In the genomic region with DNA sequence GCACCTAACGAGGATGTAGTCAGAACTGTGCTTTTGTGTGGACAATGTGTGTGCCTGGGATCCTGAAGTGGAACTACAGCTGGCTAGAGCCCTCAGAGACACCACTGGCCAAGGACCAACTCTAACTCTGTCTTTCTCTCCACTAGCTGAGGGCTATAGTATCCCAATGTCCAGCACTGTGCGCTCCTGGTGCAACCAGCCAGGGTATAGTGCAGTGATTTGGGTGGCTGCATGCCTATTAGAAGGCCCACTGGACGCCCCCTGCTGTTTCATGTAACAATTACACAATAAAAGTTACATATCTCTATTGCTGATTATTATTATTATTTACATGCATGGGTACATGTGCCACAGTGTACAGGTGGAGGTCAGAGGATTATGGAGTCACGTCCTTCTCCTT, we compare ENCODE assay signal across 8 mouse cellular contexts. TPM values are rescaled to one million over a fixed set of nuclear protein-coding genes. Genes with fewer than 3 reads are reported as not detected.
DNase-seq lines count a peak whose midpoint lies in the region; ATAC-seq and TF ChIP-seq lines count a peak whose summit lies in the region.
"Had no signal": no experiment of that assay in that cellular context is flagged by ENCODE, and none has a peak within 500 bp of the region (broad histone marks: within the 10 kb centered on the region; RNA-seq: fewer than 3 reads in every experiment).

No protein-coding gene starts in this region.

- peaks cover 19% of the 10 kb centered on the region for H3K79me2 ChIP-seq in CH12.LX (replicated peaks; ENCODE audit: control insufficient read depth, extremely low read depth, insufficient read depth, poor library complexity, severe bottlenecking)

- peaks cover 0 to 17% of the 10 kb centered on the region in 2 experiments for H3K36me3 ChIP-seq in CH12.LX (replicated peaks in 1 of 2; ENCODE audit: control insufficient read depth in 1 of 2, insufficient read depth in 1 of 2, low read length in 1 of 2)

- peaks cover 16 to 34% of the 10 kb centered on the region in 2 experiments for H3K4me1 ChIP-seq in CH12.LX (ENCODE audit: control insufficient read depth in 1 of 2, insufficient read depth in 2 of 2)

- H3K4me2 ChIP-seq in CH12.LX (ENCODE audit: insufficient read depth, low read depth, poor library complexity, severe bottlenecking), result no peak overlapping the region

- H3K9me3 ChIP-seq in CH12.LX (replicated peaks; ENCODE audit: low read length), result peaks cover 9% of the 10 kb centered on the region

- peak; percentile 79 for TF ChIP-seq CTCF in layer of hippocampus, adult 2 months (conservative IDR thresholded peaks at IDR 0.05)
- peak; percentile 55 to 75 for TF ChIP-seq CTCF in CH12.LX (conservative IDR thresholded peaks at IDR 0.05 in 1 of 2, IDR thresholded peaks at IDR 0.05 in 1 of 2; ENCODE audit: low read depth in 2 of 2, low read length in 2 of 2)

- no peak for TF ChIP-seq EP300 in CH12.LX (IDR thresholded peaks at IDR 0.05; ENCODE audit: low read length)

- intact Hi-C loops in heart, postnatal 10 days (cut with DNase I), result loop anchor here (1.0 kb wide), 2 partner anchors 71 to 128 kb away; no protein-coding TSS in a partner anchor

- dilution Hi-C loops in CH12.LX (cut with MboI; ENCODE audit: extremely low pct_ligation_motif_present, extremely low pct_unique_long_range_greater_than_20kb, low sequenced_read_pairs), result no loop called here

- peak; percentile 50 for TF ChIP-seq RAD21 in CH12.LX (IDR thresholded peaks at IDR 0.05; ENCODE audit: low read depth, low read length)

- no peak overlapping the region for H3K27ac ChIP-seq in layer of hippocampus, adult 2 months
- H3K27ac ChIP-seq in CH12.LX (ENCODE audit: insufficient read depth, low read depth), result no peak overlapping the region
- H3K27ac ChIP-seq: macrophage had no signal

- H3K9ac ChIP-seq in CH12.LX (ENCODE audit: insufficient read depth, low read depth), result no peak overlapping the region

- TF ChIP-seq POLR2A in CH12.LX (IDR thresholded peaks at IDR 0.05; ENCODE audit: low read depth, low read length), result no peak

- H3K4me3 ChIP-seq in layer of hippocampus, adult 2 months, result no peak overlapping the region
- no peak overlapping the region for H3K4me3 ChIP-seq in CH12.LX (replicated peaks in 1 of 3; ENCODE audit: low read depth in 2 of 3, low read length in 2 of 3, poor library complexity in 1 of 3)

- peak in 1 of 2 experiments; percentile 35 for DNase-seq in layer of hippocampus, adult 2 months (ENCODE audit: low spot score in 2 of 2)
- DNase-seq in layer of hippocampus, postnatal 36 days, result no peak
- DNase-seq in CH12.LX (ENCODE audit: extremely low read depth), result peak; percentile 46
- DNase-seq in T-cell, adult 2 months (ENCODE audit: low spot score), result peak; percentile 48
- peak; percentile 50 to 72 for DNase-seq in heart, postnatal 10 days
- no peak for DNase-seq in left cerebral cortex, adult 11 months (ENCODE audit: low spot score)

- H3K27me3 ChIP-seq in CH12.LX (replicated peaks), result no peaks in the 10 kb centered on the region

- peak; percentile 36; the same call in 1 of the 2 replicates for ATAC-seq in megakaryocyte-erythroid progenitor cell, adult 5-6 weeks (replicated peaks; ENCODE audit: low FRiP score, low TSS enrichment, poor library complexity, severe bottlenecking)

- in situ Hi-C loops in CH12.LX (cut with MboI; ENCODE audit: low pct_ligation_motif_present, low pct_unique_long_range_greater_than_20kb, low sequenced_read_pairs), result loop anchor here (5.0 kb wide), 1 partner anchor 123 kb away; no protein-coding TSS in a partner anchor

TF ChIP-seq in CH12.LX, 34 proteins besides CTCF, POLR2A, EP300 and RAD21:
- TF ChIP-seq CHD1 (IDR thresholded peaks at IDR 0.05; ENCODE audit: low read depth, low read length) (no peak), ZNF384 (IDR thresholded peaks at IDR 0.05; ENCODE audit: low read depth, low read length) (peak; percentile 53; the same call in 1 of the 2 replicates), SMC3 (IDR thresholded peaks at IDR 0.05; ENCODE audit: low read depth, low read length) (peak; percentile 76)

RNA-seq across cellular contexts. Expression of a gene that starts 3.0 kb away (rescaled TPM):
- 10 to 100 TPM; 43.2 to 44.9 TPM for total RNA-seq in layer of hippocampus, adult 2 months (2021)
- 10 to 100 TPM; 42.2 to 43.7 TPM for total RNA-seq in layer of hippocampus, postnatal 36 days (2021)
- total RNA-seq in CH12.LX (2012; rRNA removed) (2.1 and 3.0 TPM in 2 replicates), CH12.LX (2014; rRNA removed) (2.0 TPM in 2 replicates)
- 1.7 and 2.1 TPM in 2 replicates for polyA plus RNA-seq in CH12.LX (2012; ENCODE audit: insufficient read length, low read depth)
- total RNA-seq in heart, postnatal 10 days (2021), result 1 to 10 TPM; 2.7 to 4.0 TPM
- total RNA-seq in megakaryocyte-erythroid progenitor cell, adult 5-6 weeks (2014; fragmentation: Nextera tagmentation), result 2.2 and 3.4 TPM in 2 replicates
- total RNA-seq in megakaryocyte-erythroid progenitor cell, adult 5-6 weeks (2017), result 2.3 and 4.0 TPM in 2 replicates

RNA-seq across cellular contexts. Expression of a gene that starts 3.0 kb away (rescaled TPM):
- total RNA-seq in layer of hippocampus, adult 2 months (2021), result 100 to 1,000 TPM; 166 to 176 TPM
- 100 to 1,000 TPM; 164 to 173 TPM for total RNA-seq in layer of hippocampus, postnatal 36 days (2021)
- total RNA-seq in CH12.LX (2012; rRNA removed) (443 and 533 TPM in 2 replicates), CH12.LX (2014; rRNA removed) (569 and 598 TPM in 2 replicates)
- 418 and 466 TPM in 2 replicates for polyA plus RNA-seq in CH12.LX (2012; ENCODE audit: insufficient read length, low read depth)
- total RNA-seq in heart, postnatal 10 days (2021), result 100 to 1,000 TPM; 187 to 188 TPM
- total RNA-seq in megakaryocyte-erythroid progenitor cell, adult 5-6 weeks (2014; fragmentation: Nextera tagmentation), result 333 and 334 TPM in 2 replicates
- 395 and 441 TPM in 2 replicates for total RNA-seq in megakaryocyte-erythroid progenitor cell, adult 5-6 weeks (2017)

RNA-seq across cellular contexts. Expression of a gene that starts 20.5 kb away (rescaled TPM):
- 100 to 1,000 TPM in 1 of 2 experiments, 10 to 100 TPM in 1; 93.9 to 100 TPM for total RNA-seq in layer of hippocampus, adult 2 months (2021)
- 100 to 1,000 TPM in 1 of 2 experiments, 10 to 100 TPM in 1; 97.5 to 105 TPM for total RNA-seq in layer of hippocampus, postnatal 36 days (2021)
- total RNA-seq in CH12.LX (2012; rRNA removed), result 16.5 and 16.9 TPM in 2 replicates
- total RNA-seq in CH12.LX (2014; rRNA removed), result 12.2 and 12.6 TPM in 2 replicates
- polyA plus RNA-seq in CH12.LX (2012; ENCODE audit: insufficient read length, low read depth), result 15.3 and 15.6 TPM in 2 replicates
- 10 to 100 TPM; 50.7 to 52.8 TPM for total RNA-seq in heart, postnatal 10 days (2021)
- total RNA-seq in megakaryocyte-erythroid progenitor cell, adult 5-6 weeks (2014; fragmentation: Nextera tagmentation), result 14.9 and 28.0 TPM in 2 replicates
- total RNA-seq in megakaryocyte-erythroid progenitor cell, adult 5-6 weeks (2017), result 25.1 and 44.2 TPM in 2 replicates

RNA-seq across cellular contexts. Expression of a gene that starts 25.1 kb away (rescaled TPM):
- total RNA-seq in layer of hippocampus, adult 2 months (2021), result 10 to 100 TPM; 19.2 to 22.7 TPM
- total RNA-seq in layer of hippocampus, postnatal 36 days (2021), result 10 to 100 TPM; 18.3 to 25.3 TPM
- total RNA-seq in CH12.LX (2012; rRNA removed) (24.7 and 31.8 TPM in 2 replicates), CH12.LX (2014; rRNA removed) (24.1 and 26.5 TPM in 2 replicates)
- 23.5 and 28.6 TPM in 2 replicates for polyA plus RNA-seq in CH12.LX (2012; ENCODE audit: insufficient read length, low read depth)
- 10 to 100 TPM; 15.5 to 16.0 TPM for total RNA-seq in heart, postnatal 10 days (2021)
- total RNA-seq in megakaryocyte-erythroid progenitor cell, adult 5-6 weeks (2014; fragmentation: Nextera tagmentation), result 14.0 and 20.9 TPM in 2 replicates
- 14.8 and 16.7 TPM in 2 replicates for total RNA-seq in megakaryocyte-erythroid progenitor cell, adult 5-6 weeks (2017)

RNA-seq across cellular contexts. Expression of a gene that starts 59.0 kb away (rescaled TPM):
- 10 to 100 TPM; 46.4 to 47.6 TPM for total RNA-seq in layer of hippocampus, adult 2 months (2021)
- total RNA-seq in layer of hippocampus, postnatal 36 days (2021), result 10 to 100 TPM; 42.8 to 44.2 TPM
- total RNA-seq in CH12.LX (2012; rRNA removed) (not detected in 2 replicates), CH12.LX (2014; rRNA removed) (not detected in 2 replicates)
- not detected in 2 replicates for polyA plus RNA-seq in CH12.LX (2012; ENCODE audit: insufficient read length, low read depth)
- total RNA-seq in heart, postnatal 10 days (2021), result not detected
- not detected in 2 replicates for total RNA-seq in megakaryocyte-erythroid progenitor cell, adult 5-6 weeks (2014; fragmentation: Nextera tagmentation)
- not detected in 2 replicates for total RNA-seq in megakaryocyte-erythroid progenitor cell, adult 5-6 weeks (2017)
- polyA plus RNA-seq: macrophage had no signal

Comparison
In these comparisons a context has a peak if more than half of its experiments do, and no peak if none do; other contexts are left out.
1. DNase-seq: peak in CH12.LX (single experiment), T-cell, adult 2 months (single experiment) and heart, postnatal 10 days (2 of 2); none in layer of hippocampus, postnatal 36 days (0 of 2) and left cerebral cortex, adult 11 months (single experiment).
2. RNA of a gene that starts 3.0 kb away (total RNA-seq): 43.2 to 44.9 TPM in layer of hippocampus, adult 2 months and 42.2 to 43.7 TPM in layer of hippocampus, postnatal 36 days; 2.7 to 4.0 TPM in heart, postnatal 10 days, 2.0 to 3.0 TPM in CH12.LX and 2.2 to 4.0 TPM in megakaryocyte-erythroid progenitor cell, adult 5-6 weeks; every median in the first group is over 4 times any median in the second.